Mouse (Mus musculus): ENCODE results near the gene Nlrp4c.

- TF ChIP-seq CTCF (IDR thresholded peaks at IDR 0.05; ENCODE audit: borderline replicate concordance, insufficient read depth, low read depth, low read length) (no peak), POLR2A (IDR thresholded peaks at IDR 0.05; ENCODE audit: borderline replicate concordance, insufficient read depth, low read length) (no peak)
Observed at GRCm38 (mm10) chr7:6136497-6136896, 91.5 kb downstream of the Nlrp4c start.
